Mouse (Mus musculus) myocyte (in vitro differentiated cells): ENCODE results near the gene Pdcd4. TPM values are rescaled to one million over a fixed set of nuclear protein-coding genes. Genes with fewer than 3 reads are reported as not detected.

Experiments
- H3K27me3 ChIP-seq: one replicate; pipeline ENCODE4 v1.6.1; 2011; ENCODE audit not compliant: control insufficient read depth, insufficient read depth, insufficient read length
- H3K36me3 ChIP-seq: one replicate; pipeline ENCODE4 v1.6.1; 2011; ENCODE audit not compliant: control insufficient read depth, insufficient read depth
- H3K4me2 ChIP-seq: one replicate; pipeline ENCODE4 v1.6.1; 2011; ENCODE audit warnings: low read depth, control low read depth
- H3K4me3 ChIP-seq: one replicate; pipeline ENCODE4 v1.5.1; 2011; ENCODE audit warnings: mild to moderate bottlenecking, control low read depth, moderate library complexity
- H3K79me2 ChIP-seq: one replicate; pipeline ENCODE4 v1.6.1; 2011; ENCODE audit not compliant: control insufficient read depth, insufficient read depth
- H3ac ChIP-seq: one replicate; pipeline ENCODE4 v1.6.1; 2011; ENCODE audit not compliant: control insufficient read depth, insufficient read length
- CEBPB ChIP-seq: IDR thresholded peaks from 2 replicates; pipeline ENCODE4 v1.6.1; 2011; ENCODE audit warnings: mild to moderate bottlenecking, moderate library complexity; ENCODE audit not compliant: poor library complexity, insufficient read depth, severe bottlenecking
- E2F4 ChIP-seq: IDR thresholded peaks from one replicate; pipeline ENCODE4 v1.6.1; 2011; ENCODE audit warnings: mild to moderate bottlenecking, control low read depth, moderate library complexity; ENCODE audit not compliant: insufficient read depth
- MAX ChIP-seq: IDR thresholded peaks from one replicate; pipeline ENCODE4 v1.6.1; 2011; ENCODE audit warnings: low read depth, mild to moderate bottlenecking, control low read depth
- MYOD1 ChIP-seq, 3 experiments: IDR thresholded peaks; one replicate each; pipeline ENCODE4 v1.6.1; 2011; ENCODE audit warnings: control low read depth in 2 of 3, low read depth in 2 of 3, mild to moderate bottlenecking in 2 of 3, moderate library complexity in 1 of 3; ENCODE audit not compliant: insufficient read length in 2 of 3, control insufficient read depth in 1 of 3
- MYOG ChIP-seq, 3 experiments: IDR thresholded peaks; one replicate each; pipeline ENCODE4 v1.6.1; 2011; ENCODE audit warnings: control low read depth in 2 of 3, low read depth in 2 of 3, mild to moderate bottlenecking in 2 of 3; ENCODE audit not compliant: insufficient read length in 2 of 3, control insufficient read depth in 1 of 3, insufficient read depth in 1 of 3
- POLR2A ChIP-seq: IDR thresholded peaks from one replicate; pipeline ENCODE4 v1.6.1; 2011; ENCODE audit warnings: low read depth, mild to moderate bottlenecking, control low read depth, moderate library complexity; ENCODE audit not compliant: insufficient read length
- POLR2AphosphoS2 ChIP-seq: IDR thresholded peaks from one replicate; pipeline ENCODE4 v1.6.1; 2011; ENCODE audit warnings: low read depth, control low read depth; ENCODE audit not compliant: insufficient read length
- REST ChIP-seq: IDR thresholded peaks from one replicate; pipeline ENCODE4 v1.6.1; 2011; ENCODE audit warnings: mild to moderate bottlenecking, control low read depth, moderate library complexity; ENCODE audit not compliant: insufficient read depth, insufficient read length
- SRF ChIP-seq: IDR thresholded peaks from one replicate; pipeline ENCODE4 v1.6.1; 2011; ENCODE audit warnings: low read depth; ENCODE audit not compliant: control insufficient read depth, insufficient read length
- TCF12 ChIP-seq: IDR thresholded peaks from one replicate; pipeline ENCODE4 v1.6.1; 2011; ENCODE audit warnings: mild to moderate bottlenecking, control low read depth; ENCODE audit not compliant: poor library complexity, insufficient read depth, severe bottlenecking
- TCF3 ChIP-seq: IDR thresholded peaks from one replicate; pipeline ENCODE4 v1.6.1; 2011; ENCODE audit warnings: low read depth, control low read depth; ENCODE audit not compliant: insufficient read length
- USF1 ChIP-seq: IDR thresholded peaks from one replicate; pipeline ENCODE4 v1.6.1; 2011; ENCODE audit warnings: low read depth, mild to moderate bottlenecking, control low read depth, moderate library complexity
- polyA plus RNA-seq: library from polyadenylated mRNA; unstranded; fragments of >200 nt; fragmentation: generic; extraction: Trizol; gene quantifications from one replicate; pipeline ENCODE4 v1.2.1, GENCODE M21; 2012; ENCODE audit warnings: missing spikeins

Pdcd4 gene
- polyA plus RNA-seq = 8.4 TPM

GRCm38 (mm10) chr19:53892061-53892460, at the start of gene Pdcd4:
Gene Pdcd4 (plus strand): TSS chr19:53892231.
- Histone ChIP-seq H3K36me3 (no peaks in the 10 kb centered on the region), H3ac (no peak within 1 kb of the TSS), H3K4me3 (no peak within 1 kb of the TSS), H3K79me2 (no peaks in the 10 kb centered on the region), H3K27me3 (no peaks in the 10 kb centered on the region), H3K4me2 (peak within 1 kb of the TSS; percentile 1)
- TF ChIP-seq CEBPB = no peak
- no peak for TF ChIP-seq SRF
- TF ChIP-seq MYOG (IDR thresholded peaks at IDR 0.05; ENCODE audit: control insufficient read depth in 1 of 3, insufficient read depth in 1 of 3, insufficient read length in 2 of 3, low read depth in 2 of 3) = peak in 1 of 3 experiments; percentile 47
- TF ChIP-seq MYOD1 (IDR thresholded peaks at IDR 0.05; ENCODE audit: control insufficient read depth in 1 of 3, insufficient read length in 2 of 3, low read depth in 2 of 3) = peak in 1 of 3 experiments; percentile 11
- no peak for TF ChIP-seq REST

- Histone ChIP-seq H3ac (no peak overlapping the region), H3K79me2 (no peaks in the 10 kb centered on the region), H3K27me3 (no peaks in the 10 kb centered on the region), H3K36me3 (peaks cover 42% of the 10 kb centered on the region), H3K4me3 (no peak overlapping the region), H3K4me2 (no peak overlapping the region)
- TF ChIP-seq SRF (no peak), POLR2A (no peak), MAX (no peak), MYOG (IDR thresholded peaks at IDR 0.05; ENCODE audit: control insufficient read depth in 1 of 3, insufficient read depth in 1 of 3, insufficient read length in 2 of 3, low read depth in 2 of 3) (no peak), MYOD1 (IDR thresholded peaks at IDR 0.05; ENCODE audit: control insufficient read depth in 1 of 3, insufficient read length in 2 of 3, low read depth in 2 of 3) (no peak)
These were observed 48.1 kb upstream of the Pdcd4 start for GRCm38 (mm10) chr19:53843972-53844371.

- TF ChIP-seq MYOD1 (IDR thresholded peaks at IDR 0.05; ENCODE audit: control insufficient read depth in 1 of 3, insufficient read length in 2 of 3, low read depth in 2 of 3) (no peak), POLR2AphosphoS2 (no peak), MAX (no peak), MYOG (IDR thresholded peaks at IDR 0.05; ENCODE audit: control insufficient read depth in 1 of 3, insufficient read depth in 1 of 3, insufficient read length in 2 of 3, low read depth in 2 of 3) (no peak), SRF (no peak), POLR2A (no peak), USF1 (no peak), CEBPB (no peak), E2F4 (no peak), TCF3 (no peak), TCF12 (no peak), REST (no peak)
- no peak overlapping the region for H3K4me3 ChIP-seq
- peaks cover 32% of the 10 kb centered on the region for H3K36me3 ChIP-seq
- H3ac ChIP-seq = no peak overlapping the region
- H3K4me2 ChIP-seq = no peak overlapping the region
- H3K27me3 ChIP-seq = no peaks in the 10 kb centered on the region
- no peaks in the 10 kb centered on the region for H3K79me2 ChIP-seq
These were observed 43.6 kb upstream of the Pdcd4 start for GRCm38 (mm10) chr19:53848272-53848995.

- Histone ChIP-seq H3K27me3 (no peaks in the 10 kb centered on the region), H3ac (no peak overlapping the region), H3K4me3 (no peak overlapping the region), H3K4me2 (no peak overlapping the region), H3K79me2 (no peaks in the 10 kb centered on the region), H3K36me3 (peaks cover 37% of the 10 kb centered on the region)
- TF ChIP-seq POLR2AphosphoS2 (no peak), MYOG (IDR thresholded peaks at IDR 0.05; ENCODE audit: control insufficient read depth in 1 of 3, insufficient read depth in 1 of 3, insufficient read length in 2 of 3, low read depth in 2 of 3) (no peak), MAX (no peak), MYOD1 (IDR thresholded peaks at IDR 0.05; ENCODE audit: control insufficient read depth in 1 of 3, insufficient read length in 2 of 3, low read depth in 2 of 3) (no peak), SRF (no peak), TCF3 (no peak), TCF12 (no peak), CEBPB (no peak), USF1 (no peak), POLR2A (no peak), REST (no peak), E2F4 (no peak)
These were observed 41.7 kb upstream of the Pdcd4 start for GRCm38 (mm10) chr19:53850166-53850922.

GRCm38 (mm10) chr19:53851352-53851751, 40.7 kb upstream of the Pdcd4 start:
- H3K4me3 ChIP-seq = no peak overlapping the region
- no peak overlapping the region for H3ac ChIP-seq
- H3K27me3 ChIP-seq = no peaks in the 10 kb centered on the region
- TF ChIP-seq REST (no peak), E2F4 (no peak), USF1 (no peak), SRF (no peak), MYOG (IDR thresholded peaks at IDR 0.05; ENCODE audit: control insufficient read depth in 1 of 3, insufficient read depth in 1 of 3, insufficient read length in 2 of 3, low read depth in 2 of 3) (no peak), POLR2AphosphoS2 (no peak), MAX (no peak), TCF12 (no peak), MYOD1 (IDR thresholded peaks at IDR 0.05; ENCODE audit: control insufficient read depth in 1 of 3, insufficient read length in 2 of 3, low read depth in 2 of 3) (no peak), TCF3 (no peak), POLR2A (no peak), CEBPB (no peak)
- H3K4me2 ChIP-seq = no peak overlapping the region
- H3K79me2 ChIP-seq = no peaks in the 10 kb centered on the region
- H3K36me3 ChIP-seq = peaks cover 43% of the 10 kb centered on the region
